Mouse (Mus musculus) cerebellum, adult (tissue): ENCODE measurements around the gene Ccnjl.

Experiments
- ATAC-seq: cut with Nextera tagmentation; 2 replicates; pipeline ENCODE4 v1.9.2; 2017; ENCODE audit warnings: mild to moderate bottlenecking, moderate library complexity, mixed read lengths; ENCODE audit not compliant: insufficient number of reproducible peaks, low FRiP score, low TSS enrichment

The Ccnjl gene

GRCm38 (mm10) chr11:43528683-43529499, at the start of gene Ccnjl:
Gene Ccnjl (plus strand): TSS chr11:43528784.
- ATAC-seq: peak; percentile 80

- ATAC-seq: no peak
Observed at GRCm38 (mm10) chr11:43479376-43479775, 49.2 kb upstream of the Ccnjl start.

GRCm38 (mm10) chr11:43480561-43480960, 48.0 kb upstream of the Ccnjl start:
- no peak for ATAC-seq

- ATAC-seq: no peak
Observed at GRCm38 (mm10) chr11:43481672-43482522, 46.7 kb upstream of the Ccnjl start.

GRCm38 (mm10) chr11:43483122-43483792, 45.3 kb upstream of the Ccnjl start:
- ATAC-seq: no peak

- ATAC-seq: 0 out of 2 replicates have a peak, but pooled peaks have one; percentile 20
Observed at GRCm38 (mm10) chr11:43484057-43484456, 44.5 kb upstream of the Ccnjl start.

GRCm38 (mm10) chr11:43484652-43485051, 43.9 kb upstream of the Ccnjl start:
- no peak for ATAC-seq

- ATAC-seq: no peak
Observed at GRCm38 (mm10) chr11:43485855-43486254, 42.7 kb upstream of the Ccnjl start.

GRCm38 (mm10) chr11:43492663-43493062, 35.9 kb upstream of the Ccnjl start:
- peak; percentile 18; the same call in 1 of the 2 replicates for ATAC-seq

- 0 out of 2 replicates have a peak, but pooled peaks have one; percentile 37 for ATAC-seq
Observed at GRCm38 (mm10) chr11:43493815-43494409, 34.7 kb upstream of the Ccnjl start.

GRCm38 (mm10) chr11:43495037-43495436, 33.5 kb upstream of the Ccnjl start:
- ATAC-seq: no peak

GRCm38 (mm10) chr11:43495532-43495931, 33.1 kb upstream of the Ccnjl start:
- ATAC-seq: no peak

GRCm38 (mm10) chr11:43501256-43501655, 27.3 kb upstream of the Ccnjl start:
- ATAC-seq: no peak

- ATAC-seq: no peak
Observed at GRCm38 (mm10) chr11:43505188-43505587, 23.4 kb upstream of the Ccnjl start.

- ATAC-seq: no peak
Observed at GRCm38 (mm10) chr11:43507976-43508375, 20.6 kb upstream of the Ccnjl start.

GRCm38 (mm10) chr11:43509878-43510277, 18.7 kb upstream of the Ccnjl start:
- no peak for ATAC-seq

- no peak for ATAC-seq
Observed at GRCm38 (mm10) chr11:43512661-43513190, 15.9 kb upstream of the Ccnjl start.

GRCm38 (mm10) chr11:43516344-43517021, 12.1 kb upstream of the Ccnjl start:
- ATAC-seq: no peak

GRCm38 (mm10) chr11:43517641-43518040, 10.9 kb upstream of the Ccnjl start:
- peak; percentile 94 for ATAC-seq
